Mouse (Mus musculus) urinary bladder, postnatal 4 days (tissue): ENCODE results near the gene Isca1.
A peak's percentile ranks its signal among the peaks of the same experiment; 100 is the strongest.
"Not testable (repeated sequence)": the region's sequence is repeated elsewhere in the genome, so short reads cannot be mapped to it uniquely, and the experiment has no call there.

Experiments used
- DNase-seq, 2 experiments: peaks; one replicate each; pipeline ENCODE4 v3.0.0; 2021 to 2022; ENCODE audit warnings: low spot score in 2 of 2

Gene Isca1

GRCm38 (mm10) chr13:59746711-59747110, 22.9 kb downstream of the Isca1 start, which contains the start of gene 1700014D04Rik:
1700014D04Rik (minus strand) TSS chr13:59746752.
- no peak for DNase-seq

- no peak for DNase-seq
Observed at GRCm38 (mm10) chr13:59746164-59746563, 23.4 kb downstream of the Isca1 start.

GRCm38 (mm10) chr13:59745462-59745861, 24.1 kb downstream of the Isca1 start:
- no peak for DNase-seq

- no peak for DNase-seq
Observed at GRCm38 (mm10) chr13:59741697-59742096, 27.9 kb downstream of the Isca1 start.

GRCm38 (mm10) chr13:59741096-59741495, 28.5 kb downstream of the Isca1 start:
- no peak for DNase-seq

- no peak for DNase-seq
Observed at GRCm38 (mm10) chr13:59739397-59739796, 30.2 kb downstream of the Isca1 start.

- no peak for DNase-seq
Observed at GRCm38 (mm10) chr13:59738455-59738854, 31.2 kb downstream of the Isca1 start.

GRCm38 (mm10) chr13:59735190-59735589, 34.4 kb downstream of the Isca1 start:
- no peak for DNase-seq

GRCm38 (mm10) chr13:59734347-59734746, 35.3 kb downstream of the Isca1 start:
- DNase-seq: not testable (repeated sequence)

GRCm38 (mm10) chr13:59733936-59734335, 35.7 kb downstream of the Isca1 start:
- no peak for DNase-seq

GRCm38 (mm10) chr13:59731652-59732051, 38.0 kb downstream of the Isca1 start, which contains the start of gene Spata31d1d:
Spata31d1d (minus strand) TSS chr13:59731752.
- DNase-seq: no peak

GRCm38 (mm10) chr13:59728378-59729093, 41.1 kb downstream of the Isca1 start:
- DNase-seq: peak; percentile 59 to 75

- DNase-seq: no peak
Observed at GRCm38 (mm10) chr13:59726139-59726867, 43.3 kb downstream of the Isca1 start.

- not testable (repeated sequence) for DNase-seq
Observed at GRCm38 (mm10) chr13:59722089-59722488, 47.5 kb downstream of the Isca1 start.

- DNase-seq: no peak
Observed at GRCm38 (mm10) chr13:59719475-59719874, 50.1 kb downstream of the Isca1 start.

GRCm38 (mm10) chr13:59718857-59719440, 50.7 kb downstream of the Isca1 start:
- DNase-seq: not testable (repeated sequence)

- no peak for DNase-seq
Observed at GRCm38 (mm10) chr13:59713710-59714109, 55.9 kb downstream of the Isca1 start.

GRCm38 (mm10) chr13:59711984-59712383, 57.6 kb downstream of the Isca1 start, which contains the start of gene Spata31d1b:
Spata31d1b (plus strand) TSS chr13:59712284.
- not testable (repeated sequence) for DNase-seq

- DNase-seq: no peak
Observed at GRCm38 (mm10) chr13:59710230-59710629, 59.4 kb downstream of the Isca1 start, which contains the start of gene Spata31d1a. Spata31d1a (minus strand) TSS chr13:59710330.
